7 mouse cellular contexts compared by ENCODE assay signal in the genomic region with DNA sequence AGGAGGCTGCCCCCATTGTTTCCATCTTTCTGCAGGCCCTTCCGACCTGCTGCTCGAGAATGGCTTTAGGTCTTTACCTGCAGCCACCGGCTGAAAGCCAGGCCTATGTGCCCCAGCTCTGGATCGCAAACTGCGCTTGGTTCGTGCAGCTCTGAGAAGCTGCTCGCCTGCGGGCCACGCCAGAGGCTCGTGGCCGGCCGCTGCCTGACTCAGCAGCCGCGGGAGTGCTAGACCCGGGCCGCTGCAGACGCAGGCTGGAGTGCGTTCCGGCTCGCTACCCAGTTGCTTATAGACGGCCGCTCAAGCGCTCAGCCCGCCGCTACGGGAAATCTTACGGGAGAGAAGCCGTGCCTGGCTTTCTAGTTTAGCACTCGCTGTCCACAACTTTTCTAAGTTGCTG. TPM values are rescaled to one million over a fixed set of nuclear protein-coding genes. Genes with fewer than 3 reads are reported as not detected.
A peak's percentile ranks its signal among the peaks of the same experiment; 100 is the strongest.
DNase-seq lines count a peak whose midpoint lies in the region; ATAC-seq and TF ChIP-seq lines count a peak whose summit lies in the region.

No protein-coding gene starts in this region.

- no peak for TF ChIP-seq CTCF in C2C12 (IDR thresholded peaks at IDR 0.05; ENCODE audit: control insufficient read depth, insufficient read depth, insufficient read length)

- peaks cover 5% of the 10 kb centered on the region for H3K36me3 ChIP-seq in C2C12 (ENCODE audit: control insufficient read depth, insufficient read depth)
- no peaks in the 10 kb centered on the region for H3K36me3 ChIP-seq in embryonic facial prominence, embryonic 11.5 days (replicated peaks; ENCODE audit: control insufficient read depth, insufficient read depth, low read depth, low read length)
- no peaks in the 10 kb centered on the region; the same call in 1 of the 2 replicates for H3K36me3 ChIP-seq in intestine, embryonic 16.5 days (ENCODE audit: control insufficient read depth, insufficient read depth, low read length)
- H3K36me3 ChIP-seq in midbrain, embryonic 10.5 days = peaks cover 36% of the 10 kb centered on the region

- no peak for ATAC-seq in embryonic facial prominence, embryonic 11.5 days (replicated peaks; ENCODE audit: insufficient number of reproducible peaks, low FRiP score, low TSS enrichment, low read depth)
- peak; percentile 43; the same call in 1 of the 2 replicates for ATAC-seq in intestine, embryonic 16.5 days

- peaks cover 49% of the 10 kb centered on the region for H3K79me3 ChIP-seq in C2C12 (ENCODE audit: low read depth)

- H3K27me3 ChIP-seq in C2C12 (ENCODE audit: control insufficient read depth, insufficient read depth, insufficient read length) = no peaks in the 10 kb centered on the region
- H3K27me3 ChIP-seq in embryonic facial prominence, embryonic 11.5 days (ENCODE audit: control insufficient read depth, insufficient read depth, low read length) = no peaks in the 10 kb centered on the region
- H3K27me3 ChIP-seq in intestine, embryonic 16.5 days (replicated peaks; ENCODE audit: control insufficient read depth, insufficient read depth, low read length) = no peaks in the 10 kb centered on the region
- no peaks in the 10 kb centered on the region for H3K27me3 ChIP-seq in midbrain, embryonic 10.5 days (ENCODE audit: low read depth, poor library complexity, severe bottlenecking)

- peak; percentile 48 for DNase-seq in 3T3-L1 (ENCODE audit: low read depth, low spot score)
- peak; percentile 26 for DNase-seq in embryonic facial prominence, embryonic 11.5 days (ENCODE audit: low spot score)
- DNase-seq in midbrain, embryonic 10.5 days (ENCODE audit: low spot score) = peak; percentile 52
- DNase-seq in thymus, postnatal 25 days = peak; percentile 40
- DNase-seq in left cerebral cortex, adult 8-10 months (ENCODE audit: low spot score in 2 of 2) = no peak

- under 1% methylated on average over 29 of the region's 29 CpGs for WGBS in embryonic facial prominence, embryonic 11.5 days
- under 1% methylated on average over 29 of the region's 29 CpGs for WGBS in intestine, embryonic 16.5 days
- WGBS in midbrain, embryonic 10.5 days = under 1% methylated on average over 29 of the region's 29 CpGs

- H3K79me2 ChIP-seq in C2C12 (ENCODE audit: control insufficient read depth, insufficient read depth) = peaks cover 88% of the 10 kb centered on the region

- peak overlapping the region; percentile 94 for H3ac ChIP-seq in C2C12 (ENCODE audit: control insufficient read depth, insufficient read length, low read depth)

- peak overlapping the region; percentile 57 for H3K4me3 ChIP-seq in C2C12 (ENCODE audit: insufficient read depth, poor library complexity, severe bottlenecking)
- H3K4me3 ChIP-seq in embryonic facial prominence, embryonic 11.5 days (ENCODE audit: low read depth, low read length) = peak overlapping the region; percentile 94
- H3K4me3 ChIP-seq in intestine, embryonic 16.5 days (ENCODE audit: low read length) = peak overlapping the region; percentile 98
- peak overlapping the region; percentile 95 for H3K4me3 ChIP-seq in midbrain, embryonic 10.5 days

- peak overlapping the region; percentile 95 for H3K4me2 ChIP-seq in embryonic facial prominence, embryonic 11.5 days (ENCODE audit: low read depth, low read length)
- H3K4me2 ChIP-seq in intestine, embryonic 16.5 days (ENCODE audit: low read depth, low read length) = peak overlapping the region; percentile 93

- peak overlapping the region; percentile 90 for H3K9ac ChIP-seq in embryonic facial prominence, embryonic 11.5 days (replicated peaks; ENCODE audit: low read length)
- peak overlapping the region; percentile 93 for H3K9ac ChIP-seq in intestine, embryonic 16.5 days (ENCODE audit: low read depth, low read length)

- no peaks in the 10 kb centered on the region for H3K9me3 ChIP-seq in embryonic facial prominence, embryonic 11.5 days (replicated peaks; ENCODE audit: control insufficient read depth, low read length)
- H3K9me3 ChIP-seq in intestine, embryonic 16.5 days (ENCODE audit: control insufficient read depth, low read length) = no peaks in the 10 kb centered on the region
- no peaks in the 10 kb centered on the region for H3K9me3 ChIP-seq in midbrain, embryonic 10.5 days (replicated peaks)

- peaks cover 8% of the 10 kb centered on the region for H3K4me1 ChIP-seq in embryonic facial prominence, embryonic 11.5 days (ENCODE audit: control insufficient read depth, insufficient read depth, low read length)
- H3K4me1 ChIP-seq in intestine, embryonic 16.5 days (ENCODE audit: control insufficient read depth, insufficient read depth, low read length) = peaks cover 32% of the 10 kb centered on the region
- peaks cover 62% of the 10 kb centered on the region for H3K4me1 ChIP-seq in midbrain, embryonic 10.5 days

- no peak overlapping the region for H3K27ac ChIP-seq in embryonic facial prominence, embryonic 11.5 days (replicated peaks; ENCODE audit: low read depth, low read length)
- H3K27ac ChIP-seq in intestine, embryonic 16.5 days (ENCODE audit: low read length) = peak overlapping the region; percentile 81
- peak overlapping the region; percentile 91 for H3K27ac ChIP-seq in midbrain, embryonic 10.5 days (replicated peaks)

TF ChIP-seq in C2C12, 6 proteins besides CTCF, POLR2A, EP300 and RAD21:
- TF ChIP-seq USF1 (IDR thresholded peaks at IDR 0.05; ENCODE audit: low read depth) = no peak
- TF ChIP-seq MAX (IDR thresholded peaks at IDR 0.05) = no peak
- TF ChIP-seq MYOD1 (IDR thresholded peaks at IDR 0.05; ENCODE audit: control insufficient read depth, insufficient read length, low read depth) = no peak
- TF ChIP-seq MYOG (IDR thresholded peaks at IDR 0.05; ENCODE audit: control insufficient read depth, extremely low read depth, insufficient read length) = no peak
- TF ChIP-seq CEBPB (IDR thresholded peaks at IDR 0.05; ENCODE audit: low read depth) = no peak
- no peak for TF ChIP-seq FOSL1 (IDR thresholded peaks at IDR 0.05; ENCODE audit: insufficient read depth, low read length, poor library complexity, severe bottlenecking)

RNA-seq across cellular contexts. Expression of gene Trim11, which starts 0.7 kb away (rescaled TPM):
- polyA plus RNA-seq in C2C12 (2012; fragmentation: generic; extraction: Trizol) = 15.1 TPM
- polyA plus RNA-seq in embryonic facial prominence, embryonic 11.5 days (2014; fragmentation: Nextera tagmentation; extraction: Ambion mirVana) = 15.0 and 18.4 TPM in 2 replicates
- 17.0 and 17.5 TPM in 2 replicates for polyA plus RNA-seq in intestine, embryonic 16.5 days (2015; fragmentation: Nextera tagmentation; extraction: Ambion mirVana)
- 17.7 and 19.3 TPM in 2 replicates for polyA plus RNA-seq in midbrain, embryonic 10.5 days (2016; fragmentation: Nextera tagmentation; extraction: Ambion mirVana)
- 10 to 100 TPM; 22.6 to 27.6 (median 26.7) TPM for total RNA-seq in left cerebral cortex, adult 8-10 months (2022)

RNA-seq across cellular contexts. Expression of gene Hist3h2a, which starts 22.7 kb away (rescaled TPM):
- 11.4 TPM for polyA plus RNA-seq in C2C12 (2012; fragmentation: generic; extraction: Trizol)
- 33.0 and 35.0 TPM in 2 replicates for polyA plus RNA-seq in embryonic facial prominence, embryonic 11.5 days (2014; fragmentation: Nextera tagmentation; extraction: Ambion mirVana)
- 28.5 and 31.6 TPM in 2 replicates for polyA plus RNA-seq in intestine, embryonic 16.5 days (2015; fragmentation: Nextera tagmentation; extraction: Ambion mirVana)
- polyA plus RNA-seq in midbrain, embryonic 10.5 days (2016; fragmentation: Nextera tagmentation; extraction: Ambion mirVana) = 20.4 and 31.6 TPM in 2 replicates
- 10 to 100 TPM; 54.1 to 63.0 (median 57.1) TPM for total RNA-seq in left cerebral cortex, adult 8-10 months (2022)

RNA-seq across cellular contexts. Expression of gene Trim17, which starts 22.7 kb away (rescaled TPM):
- polyA plus RNA-seq in C2C12 (2012; fragmentation: generic; extraction: Trizol) = 0.22 TPM
- polyA plus RNA-seq in embryonic facial prominence, embryonic 11.5 days (2014; fragmentation: Nextera tagmentation; extraction: Ambion mirVana) = 0.14 and 0.39 TPM in 2 replicates
- polyA plus RNA-seq in intestine, embryonic 16.5 days (2015; fragmentation: Nextera tagmentation; extraction: Ambion mirVana) = 0.15 and 0.35 TPM in 2 replicates
- polyA plus RNA-seq in midbrain, embryonic 10.5 days (2016; fragmentation: Nextera tagmentation; extraction: Ambion mirVana) = 0.25 and 0.26 TPM in 2 replicates
- total RNA-seq in left cerebral cortex, adult 8-10 months (2022) = 1 to 10 TPM; 3.7 to 5.0 (median 4.1) TPM

RNA-seq across cellular contexts. Expression of gene Hist3h2ba, which starts 28.4 kb away (rescaled TPM):
- 1.6 TPM for polyA plus RNA-seq in C2C12 (2012; fragmentation: generic; extraction: Trizol)
- 45.1 and 52.2 TPM in 2 replicates for polyA plus RNA-seq in embryonic facial prominence, embryonic 11.5 days (2014; fragmentation: Nextera tagmentation; extraction: Ambion mirVana)
- polyA plus RNA-seq in intestine, embryonic 16.5 days (2015; fragmentation: Nextera tagmentation; extraction: Ambion mirVana) = 34.7 and 40.9 TPM in 2 replicates
- polyA plus RNA-seq in midbrain, embryonic 10.5 days (2016; fragmentation: Nextera tagmentation; extraction: Ambion mirVana) = 34.1 and 69.6 TPM in 2 replicates
- total RNA-seq in left cerebral cortex, adult 8-10 months (2022) = 100 to 1,000 TPM in 3 of 4 experiments, 10 to 100 TPM in 1; 96.1 to 129 (median 115) TPM

RNA-seq across cellular contexts. Expression of gene Rnf187, which starts 38.4 kb away (rescaled TPM):
- 245 TPM for polyA plus RNA-seq in C2C12 (2012; fragmentation: generic; extraction: Trizol)
- polyA plus RNA-seq in embryonic facial prominence, embryonic 11.5 days (2014; fragmentation: Nextera tagmentation; extraction: Ambion mirVana) = 315 and 331 TPM in 2 replicates
- polyA plus RNA-seq in intestine, embryonic 16.5 days (2015; fragmentation: Nextera tagmentation; extraction: Ambion mirVana) = 131 and 138 TPM in 2 replicates
- polyA plus RNA-seq in midbrain, embryonic 10.5 days (2016; fragmentation: Nextera tagmentation; extraction: Ambion mirVana) = 274 and 296 TPM in 2 replicates
- total RNA-seq in left cerebral cortex, adult 8-10 months (2022) = 100 to 1,000 TPM; 448 to 480 (median 462) TPM

Comparison
In these comparisons a context has a peak if more than half of its experiments do, and no peak if none do; other contexts are left out.
1. DNase-seq: peak in 3T3-L1 (single experiment), embryonic facial prominence, embryonic 11.5 days (single experiment), midbrain, embryonic 10.5 days (single experiment) and thymus, postnatal 25 days (single experiment); none in left cerebral cortex, adult 8-10 months (0 of 2).
2. Peak in every context shown above with its lines, with median percentiles within 50 percentile points of each other: H3K4me3 ChIP-seq.